Mouse (Mus musculus) midbrain, embryonic 14.5 days (tissue): ENCODE data around the gene Nup205. TPM values are rescaled to one million over a fixed set of nuclear protein-coding genes. Genes with fewer than 3 reads are reported as not detected.
A peak's percentile ranks its signal among the peaks of the same experiment; 100 is the strongest.

Experiments
- ATAC-seq: fragments of 200-750 bp; cut with Nextera tagmentation; 2 replicates; pipeline ENCODE4 v1.8.0; 2017; ENCODE audit warnings: moderate number of reproducible peaks, moderate library complexity; ENCODE audit not compliant: low FRiP score, low TSS enrichment
- DNase-seq: peaks from one replicate; pipeline ENCODE4 v3.0.0-alpha.2; 2015
- H3K27ac ChIP-seq: fragments of 300-500 bp; sonication (generic); replicated peaks from 2 replicates; pipeline ENCODE4 v1.5.1; 2014; ENCODE audit warnings: mild to moderate bottlenecking, low read depth, low read length, moderate library complexity
- H3K27me3 ChIP-seq: fragments of 300-500 bp; sonication (generic); 2 replicates; pipeline ENCODE4 v1.6.1; 2014; ENCODE audit warnings: low read length, control low read depth, mixed read lengths; ENCODE audit not compliant: control insufficient read depth, insufficient read depth
- H3K36me3 ChIP-seq: fragments of 300-500 bp; sonication (generic); 2 replicates; pipeline ENCODE4 v1.6.1; 2014; ENCODE audit warnings: low read length, control low read depth; ENCODE audit not compliant: control insufficient read depth, insufficient read depth
- H3K4me1 ChIP-seq: fragments of 300-500 bp; sonication (generic); 2 replicates; pipeline ENCODE4 v1.6.1; 2014; ENCODE audit warnings: mild to moderate bottlenecking, antibody characterized with exemption, low read length, control low read depth; ENCODE audit not compliant: control insufficient read depth, insufficient read depth
- H3K4me2 ChIP-seq: fragments of 300-500 bp; sonication (generic); 2 replicates; pipeline ENCODE4 v1.6.1; 2014; ENCODE audit warnings: mild to moderate bottlenecking, low read length, moderate library complexity
- H3K4me3 ChIP-seq: fragments of 300-500 bp; sonication (generic); replicated peaks from 2 replicates; pipeline ENCODE4 v1.5.1; 2014; ENCODE audit warnings: low read depth, low read length
- H3K9ac ChIP-seq: fragments of 300-500 bp; sonication (generic); replicated peaks from 2 replicates; pipeline ENCODE4 v1.6.1; 2014; ENCODE audit warnings: mild to moderate bottlenecking, low read length, moderate library complexity
- H3K9me3 ChIP-seq: fragments of 300-500 bp; sonication (generic); 2 replicates; pipeline ENCODE4 v1.6.1; 2016; ENCODE audit warnings: low read length, control low read depth, mixed read lengths; ENCODE audit not compliant: control insufficient read depth
- WGBS: fragments of 180-500 bp; shearing (Covaris S2); extraction: QIAGEN DNeasy Blood & Tissue Kit; methylation state at CpG from one replicate; pipeline ENCODE4 v1.1.7; 2014; 5-methylcytosine and 5-hydroxymethylcytosine counted together
- polyA plus RNA-seq: library from polyadenylated mRNA; unstranded; fragments of >200 nt; fragmentation: Nextera tagmentation; extraction: Ambion mirVana; gene quantifications from 2 replicates; pipeline ENCODE4 v1.2.1, GENCODE M21; 2014

Gene Nup205
- polyA plus RNA-seq, 1 experiment from 2014 or later = 37.0 TPM

DNA sequence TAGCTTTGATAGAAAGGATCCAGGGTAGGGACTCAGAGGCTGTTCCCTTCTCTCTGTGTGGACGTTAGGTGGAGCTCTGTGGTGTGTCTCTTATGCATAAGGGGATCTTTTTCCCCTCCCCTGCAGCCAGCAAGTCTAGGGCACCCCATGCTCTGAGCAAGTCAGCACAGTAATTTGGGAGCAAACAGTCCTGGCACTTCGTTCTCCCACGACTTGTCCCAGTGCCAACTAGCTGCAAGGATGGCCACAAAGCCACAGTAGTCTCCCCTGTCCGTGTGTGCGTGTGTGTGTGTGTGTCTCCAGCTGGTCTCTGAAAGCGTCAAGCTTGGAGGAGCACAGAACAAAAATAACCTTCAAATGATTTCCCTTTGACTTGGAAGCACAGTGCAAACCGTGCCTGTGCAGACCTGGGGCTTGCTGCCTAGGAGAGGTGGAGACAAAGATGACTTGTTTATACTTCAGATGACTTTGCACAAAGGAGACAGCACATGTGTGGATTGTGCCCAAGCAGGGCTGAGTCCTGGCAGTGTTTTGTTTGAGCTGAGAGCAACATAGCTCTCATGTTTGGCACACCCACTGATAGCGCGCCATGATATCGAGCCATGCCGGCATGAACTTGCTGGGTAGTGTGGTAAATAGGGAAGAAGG is 111.0 kb downstream of the Nup205 start:
- no peaks in the 10 kb centered on the region for H3K4me1 ChIP-seq
- peak; percentile 52 for DNase-seq
- H3K4me3 ChIP-seq = no peak overlapping the region
- no peak overlapping the region for H3K4me2 ChIP-seq
- peak; percentile 53; the same call in 1 of the 2 replicates for ATAC-seq
- H3K9ac ChIP-seq = no peak overlapping the region
- no peaks in the 10 kb centered on the region for H3K27me3 ChIP-seq
- H3K27ac ChIP-seq = 0 out of 2 replicates have a peak overlapping the region, but pooled peaks have one; percentile 41
- H3K36me3 ChIP-seq = no peaks in the 10 kb centered on the region
- no peaks in the 10 kb centered on the region for H3K9me3 ChIP-seq
- WGBS = 74% methylated on average over 11 of the region's 11 CpGs

- 23% methylated on average over 7 of the region's 7 CpGs for WGBS
- H3K27ac ChIP-seq = 0 out of 2 replicates have a peak overlapping the region, but pooled peaks have one; percentile 41
- no peaks in the 10 kb centered on the region for H3K27me3 ChIP-seq
- no peak for ATAC-seq
- no peaks in the 10 kb centered on the region for H3K36me3 ChIP-seq
- H3K9ac ChIP-seq = no peak overlapping the region
- no peaks in the 10 kb centered on the region for H3K4me1 ChIP-seq
- no peak overlapping the region for H3K4me2 ChIP-seq
- H3K9me3 ChIP-seq = no peaks in the 10 kb centered on the region
- H3K4me3 ChIP-seq = no peak overlapping the region
- DNase-seq = peak; percentile 35
Observed at GRCm38 (mm10) chr6:35288920-35289319, 111.7 kb downstream of the Nup205 start.

- Histone ChIP-seq H3K27ac (no peak overlapping the region), H3K9me3 (no peaks in the 10 kb centered on the region), H3K27me3 (no peaks in the 10 kb centered on the region), H3K4me1 (no peaks in the 10 kb centered on the region), H3K4me2 (no peak overlapping the region), H3K9ac (no peak overlapping the region), H3K36me3 (no peaks in the 10 kb centered on the region), H3K4me3 (no peak overlapping the region)
- DNase-seq (no peak), ATAC-seq (no peak)
- WGBS = 93% methylated on average over 8 of the region's 8 CpGs
Observed at GRCm38 (mm10) chr6:35289676-35290075, 112.5 kb downstream of the Nup205 start.

DNA sequence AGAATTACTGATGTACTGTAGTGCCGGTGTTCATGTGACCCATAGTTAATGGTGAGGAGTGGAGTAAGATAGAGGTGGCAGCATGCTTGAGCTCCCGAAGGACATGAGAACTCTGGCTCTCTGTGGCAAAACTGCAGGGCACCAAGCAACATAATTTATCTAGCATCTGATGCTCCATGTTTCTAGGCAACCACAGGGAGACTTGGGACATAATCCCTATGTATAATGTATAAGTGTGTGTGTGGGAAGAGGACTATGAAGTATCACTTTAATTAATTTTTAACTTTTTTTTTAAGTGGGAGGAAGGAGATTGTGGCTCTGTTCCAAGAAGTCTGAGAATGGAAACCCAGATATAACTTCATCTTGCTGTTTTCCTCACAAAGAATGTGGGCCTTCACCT is 117.7 kb downstream of the Nup205 start:
- H3K9me3 ChIP-seq = no peaks in the 10 kb centered on the region
- no peak overlapping the region for H3K4me3 ChIP-seq
- no peak for ATAC-seq
- 69% methylated on average over 2 of the region's 2 CpGs for WGBS
- no peaks in the 10 kb centered on the region for H3K4me1 ChIP-seq
- no peaks in the 10 kb centered on the region for H3K27me3 ChIP-seq
- H3K4me2 ChIP-seq = no peak overlapping the region
- H3K36me3 ChIP-seq = no peaks in the 10 kb centered on the region
- peak; percentile 6 for DNase-seq
- H3K27ac ChIP-seq = no peak overlapping the region
- H3K9ac ChIP-seq = no peak overlapping the region

- peak; percentile 10 for DNase-seq
Observed at GRCm38 (mm10) chr6:35297001-35297400, 119.8 kb downstream of the Nup205 start.

More at GRCm38 (mm10) chr6:35297001-35297400, 119.8 kb downstream of the Nup205 start:
- WGBS = 56% methylated on average over 2 of the region's 2 CpGs
- no peaks in the 10 kb centered on the region for H3K9me3 ChIP-seq
- no peak overlapping the region for H3K4me2 ChIP-seq
- no peak overlapping the region for H3K27ac ChIP-seq
- H3K27me3 ChIP-seq = no peaks in the 10 kb centered on the region
- no peaks in the 10 kb centered on the region for H3K4me1 ChIP-seq
- no peak overlapping the region for H3K4me3 ChIP-seq
- ATAC-seq = no peak
- H3K36me3 ChIP-seq = no peaks in the 10 kb centered on the region
- H3K9ac ChIP-seq = no peak overlapping the region

Other genes starting within 250 kb of the Nup205 start
- 0.75 and 0.80 TPM in 2 replicates for gene Slc23a4, start 189.0 kb upstream of the Nup205 start, polyA plus RNA-seq
- gene Cnot4, start 43.7 kb upstream of the Nup205 start, polyA plus RNA-seq = 35.2 and 39.0 TPM in 2 replicates
- gene Slc13a4, start 130.7 kb downstream of the Nup205 start, polyA plus RNA-seq = 0.19 and 3.3 TPM in 2 replicates
- 0.68 TPM in 1 of 2 replicates, not detected in the other for gene Fam180a, start 148.7 kb downstream of the Nup205 start, polyA plus RNA-seq